Mouse (Mus musculus) lung, adult 2 months (tissue): ENCODE data around the gene Nap1l1.

Experiments used
- CTCF ChIP-seq: fragments of 200-500 bp; IDR thresholded peaks from 2 replicates; pipeline ENCODE4 v1.5.1; 2011; ENCODE audit warnings: mild to moderate bottlenecking, low read length, control low read depth; ENCODE audit not compliant: insufficient read depth
- POLR2A ChIP-seq: fragments of 200-500 bp; IDR thresholded peaks from 2 replicates; pipeline ENCODE4 v1.6.1; 2011; ENCODE audit warnings: low read depth, mild to moderate bottlenecking, control low read depth, low read length, borderline replicate concordance; ENCODE audit errors: extremely low read depth

DNA sequence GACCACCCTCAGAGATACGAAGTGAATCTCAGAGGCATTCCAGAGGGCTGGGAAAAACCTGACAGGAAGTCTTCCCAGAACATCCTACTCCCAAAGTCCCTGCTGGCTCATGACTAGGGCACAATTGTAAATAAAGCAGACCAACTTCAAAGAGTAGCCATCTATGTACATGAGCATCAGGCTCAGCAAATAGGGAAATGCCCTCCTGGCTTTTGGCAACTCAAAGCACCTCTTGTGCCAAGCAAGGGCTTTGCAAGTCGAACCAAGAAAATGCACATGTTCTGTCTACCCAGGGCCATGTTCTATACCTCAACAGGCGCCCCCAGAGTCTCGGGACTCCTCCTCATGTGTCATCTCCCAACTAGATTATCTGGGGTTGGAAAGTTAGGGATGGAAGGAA lies 48.6 kb downstream of the Nap1l1 start:
- TF ChIP-seq CTCF (no peak), POLR2A (no peak)
